Comparison of ENCODE assay signal across 23 mouse cellular contexts in genomic region chr7:102701915-102702314, GRCm38 (mm10). TPM values are rescaled to one million over a fixed set of nuclear protein-coding genes. Genes with fewer than 3 reads are reported as not detected.
DNase-seq lines count a peak whose midpoint lies in the region; TF ChIP-seq lines count a peak whose summit lies in the region.
"Had no signal": no experiment of that assay in that cellular context is flagged by ENCODE, and none has a peak within 500 bp of the region (broad histone marks: within the 10 kb centered on the region; RNA-seq: fewer than 3 reads in every experiment).

TSS of gene Olfr558 (plus strand) at chr7:102702215.

- peak within 1 kb of the TSS; percentile 46 for H3K4me3 ChIP-seq in gastrocnemius, adult 2 months
- peak within 1 kb of the TSS; percentile 30 for H3K4me3 ChIP-seq in brown adipose tissue, adult 24 weeks (ENCODE audit: insufficient read depth, low read depth, low read length)

- H3K4me1 ChIP-seq in brown adipose tissue, adult 24 weeks (ENCODE audit: control insufficient read depth, insufficient read depth, insufficient read length, low read length), result no peaks in the 10 kb centered on the region; the same call in 1 of the 2 replicates

- no peak for TF ChIP-seq CTCF in gastrocnemius, adult 2 months (IDR thresholded peaks at IDR 0.05)

- DNase-seq in gastrocnemius, adult 2 months, result no peak
- no peak for DNase-seq in gastrocnemius, postnatal 36 days
- DNase-seq in left cerebral cortex, adult 8-10 months (ENCODE audit: low spot score in 2 of 2), result no peak
- DNase-seq: adrenal gland, adult 2 months; adrenal gland, adult 8-10 months; adrenal gland, postnatal 10 days; adrenal gland, postnatal 14 days; adrenal gland, postnatal 25 days; adrenal gland, postnatal 36 days; B cell, adult 2 months; cerebellum, adult 11 months; cerebellum, adult 11-12 months; cerebellum, adult 18-20 months; cerebellum, adult 2 months had no signal

- intact Hi-C loops in gastrocnemius, adult 2 months (cut with DNase I), result no loop called here
- intact Hi-C loops in gastrocnemius, postnatal 36 days (cut with DNase I), result no loop called here

- peak within 1 kb of the TSS; percentile 53; the same call in 1 of the 2 replicates for H3K27ac ChIP-seq in gastrocnemius, adult 2 months
- no peak within 1 kb of the TSS for H3K27ac ChIP-seq in brown adipose tissue, adult 24 weeks (replicated peaks; ENCODE audit: low read depth, low read length)

RNA-seq across cellular contexts. Expression of gene Olfr558, which starts in this region (rescaled TPM):
- total RNA-seq in gastrocnemius, adult 2 months (2021), result 1 to 10 TPM; 1.4 to 1.5 TPM
- 1 to 10 TPM; 1.5 to 1.7 TPM for total RNA-seq in gastrocnemius, postnatal 36 days (2021)
- polyA plus RNA-seq in brown adipose tissue, adult 24 weeks (2012; ENCODE audit: insufficient read depth, insufficient read length, missing spikeins), result 1.3 and 2.3 TPM in 2 replicates
- under 1 TPM in 3 of 4 experiments, not detected in 1; 0.11 to 0.34 (median 0.33) TPM for total RNA-seq in left cerebral cortex, adult 8-10 months (2022)
- total RNA-seq: CH12.LX, ES-E14, MEL had no signal
- polyA plus RNA-seq: activated CD4-positive, CD25-positive, alpha-beta regulatory T cell, adult 4 months; C2C12; CD4-positive, CD25-positive, alpha-beta regulatory T cell, adult 4 months; G1E; Patski had no signal
